Mouse (Mus musculus): ENCODE results near the gene Apoc4. TPM values are rescaled to one million over a fixed set of nuclear protein-coding genes. Genes with fewer than 3 reads are reported as not detected.

Gene Apoc4
- polyA plus RNA-seq, 1 experiment from 2014 or later = 0.09 TPM

DNA sequence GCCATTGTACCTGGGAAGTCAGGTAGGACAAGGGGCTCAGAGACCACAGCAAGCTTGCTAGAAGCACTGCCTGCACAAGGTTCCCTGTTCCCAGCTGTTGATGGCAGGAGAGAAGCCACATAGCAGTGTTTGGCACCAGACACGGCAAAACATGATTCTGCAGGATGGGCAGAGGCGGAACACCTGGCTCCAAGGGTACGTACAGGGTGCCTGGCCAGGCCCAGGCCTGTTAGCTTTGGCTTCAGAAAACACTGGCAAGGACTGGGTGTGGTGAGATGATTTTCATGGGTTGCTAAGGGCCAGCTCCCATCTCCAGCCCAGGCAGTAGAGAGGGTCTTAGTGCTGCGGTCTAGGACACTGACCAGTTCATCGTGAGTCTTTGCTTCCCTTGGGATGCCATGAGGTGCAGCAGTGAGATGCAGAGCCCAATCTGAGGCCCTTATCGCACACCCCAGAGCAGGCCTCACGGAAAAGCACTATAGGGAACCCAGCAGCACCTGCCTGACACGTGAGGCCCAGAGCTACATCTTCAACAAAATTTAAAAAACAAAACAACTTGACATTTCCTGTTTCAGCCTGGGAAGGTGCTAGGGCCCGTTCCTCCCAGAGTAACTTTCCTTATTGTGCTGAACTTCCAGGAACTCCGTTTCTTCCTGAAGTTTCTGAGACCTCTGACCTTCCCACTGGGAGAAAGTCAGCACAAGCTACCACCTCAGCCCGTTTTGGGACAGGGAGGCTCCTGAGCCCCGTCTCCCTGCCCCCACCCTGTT is 19.2 kb upstream of the Apoc4 start:
- POLR2A ChIA-PET = interaction anchor here (0.5 to 3.7 kb wide), 5 partner anchors 10 to 192 kb away, joined by 3 to 16 read pairs (median 4); partner anchors contain the start of genes Bloc1s3 and Trappc6a
- CTCF ChIA-PET = interaction anchor here (0.7 to 10.2 kb wide), 9 partner anchors 11 to 138 kb away, joined by 3 to 120 read pairs (median 5); partner anchors contain the start of genes Apoc2, Clptm1 and Ppp1r37
- H3K27me3 ChIP-seq = no peaks in the 10 kb centered on the region
- ATAC-seq (no peak), DNase-seq (ENCODE audit: low read depth, low spot score) (no peak)
- in situ Hi-C loops (cut with MboI; ENCODE audit: low pct_unique_long_range_greater_than_20kb) = no loop called here
- no peak for TF ChIP-seq CTCF (IDR thresholded peaks at IDR 0.05)

DNA sequence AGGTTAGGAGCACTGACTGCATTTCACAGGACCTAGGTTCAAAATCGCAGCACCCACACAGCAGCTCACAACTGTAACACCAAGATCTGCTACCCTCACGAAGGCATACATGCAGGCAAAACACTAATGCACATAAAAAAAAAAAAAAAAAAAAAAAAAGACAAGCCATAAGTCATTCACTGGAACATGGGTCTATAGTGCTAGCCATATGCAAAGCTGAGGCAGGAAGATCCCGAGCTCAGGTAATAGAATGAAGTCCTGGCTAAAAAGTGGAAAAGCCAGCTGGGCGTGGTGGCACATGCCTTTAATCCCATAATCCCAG is 18.5 kb upstream of the Apoc4 start:
- ATAC-seq (no peak), DNase-seq (ENCODE audit: low read depth, low spot score) (no peak)
- CTCF ChIA-PET = interaction anchor here (1.0 to 10.2 kb wide), 7 partner anchors 12 to 190 kb away, joined by 3 to 120 read pairs (median 5); partner anchors contain the start of genes Apoc2 and Clptm1
- H3K27me3 ChIP-seq = no peaks in the 10 kb centered on the region
- TF ChIP-seq CTCF (IDR thresholded peaks at IDR 0.05) = no peak
- POLR2A ChIA-PET = interaction anchor here (0.5 to 3.7 kb wide), 4 partner anchors 8 to 31 kb away, joined by 4 to 16 read pairs (median 4); no protein-coding TSS in a partner anchor
- in situ Hi-C loops (cut with MboI; ENCODE audit: low pct_unique_long_range_greater_than_20kb) = no loop called here

DNA sequence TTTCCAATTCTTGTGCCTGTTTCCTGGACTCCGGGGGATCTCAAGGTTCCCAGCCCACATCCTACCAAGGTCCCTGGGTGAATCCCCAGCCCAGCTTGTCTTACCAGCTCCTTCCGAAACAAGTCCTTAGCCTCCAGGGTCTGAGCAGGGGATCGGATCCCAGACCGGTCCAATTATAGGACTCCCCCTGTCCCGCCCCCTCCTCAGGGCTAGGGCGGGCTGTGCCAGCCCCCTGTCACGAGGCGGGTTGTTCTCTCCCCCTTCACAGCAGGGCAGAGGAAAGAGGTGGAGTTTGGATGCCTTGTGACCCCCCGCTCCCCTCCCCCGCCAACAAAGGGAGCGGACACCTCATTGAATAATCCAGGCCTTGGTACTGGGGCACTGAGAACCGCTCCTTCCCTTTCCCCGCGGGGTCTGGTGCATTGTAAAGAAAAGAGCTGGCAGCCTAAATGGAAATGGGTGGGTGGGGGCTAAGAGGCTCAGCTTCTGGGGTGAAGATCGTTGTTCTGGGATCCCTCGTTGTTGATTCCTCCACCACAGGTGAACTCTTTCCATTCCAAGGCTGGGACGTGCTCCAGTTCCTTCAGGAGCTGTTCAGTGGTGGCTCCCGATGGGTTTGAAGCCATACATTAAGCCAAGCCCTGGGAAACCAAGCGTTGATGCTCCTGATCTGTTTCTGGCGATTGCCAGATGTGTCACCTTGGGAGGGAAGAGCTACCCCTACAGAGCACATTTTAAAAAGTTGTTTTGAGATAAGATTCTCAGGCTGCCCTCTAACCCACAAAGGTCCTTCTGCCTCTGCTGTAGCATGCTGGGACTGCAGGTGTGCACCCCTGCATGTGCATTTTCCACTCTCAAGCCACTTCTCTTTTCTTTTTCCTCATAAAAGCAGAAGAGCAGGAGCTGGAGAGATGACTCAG is 17.9 kb upstream of the Apoc4 start, which contains the start of gene Apoe:
Apoe (minus strand) TSS at position 282 of the 920 bp plus-strand sequence.
- CTCF ChIA-PET = interaction anchor here (1.0 to 10.2 kb wide), 3 partner anchors 21 to 191 kb away, joined by 3 to 120 read pairs (median 6); partner anchors contain the start of genes Apoc2 and Clptm1
- in situ Hi-C loops (cut with MboI; ENCODE audit: low pct_unique_long_range_greater_than_20kb) = no loop called here
- TF ChIP-seq CTCF (IDR thresholded peaks at IDR 0.05) = no peak
- H3K27me3 ChIP-seq = no peaks in the 10 kb centered on the region
- no peak for DNase-seq (ENCODE audit: low read depth, low spot score)
- no peak for ATAC-seq
- POLR2A ChIA-PET = interaction anchor here (0.5 to 3.7 kb wide), 5 partner anchors 8 to 30 kb away, joined by 3 to 16 read pairs (median 4); no protein-coding TSS in a partner anchor

DNA sequence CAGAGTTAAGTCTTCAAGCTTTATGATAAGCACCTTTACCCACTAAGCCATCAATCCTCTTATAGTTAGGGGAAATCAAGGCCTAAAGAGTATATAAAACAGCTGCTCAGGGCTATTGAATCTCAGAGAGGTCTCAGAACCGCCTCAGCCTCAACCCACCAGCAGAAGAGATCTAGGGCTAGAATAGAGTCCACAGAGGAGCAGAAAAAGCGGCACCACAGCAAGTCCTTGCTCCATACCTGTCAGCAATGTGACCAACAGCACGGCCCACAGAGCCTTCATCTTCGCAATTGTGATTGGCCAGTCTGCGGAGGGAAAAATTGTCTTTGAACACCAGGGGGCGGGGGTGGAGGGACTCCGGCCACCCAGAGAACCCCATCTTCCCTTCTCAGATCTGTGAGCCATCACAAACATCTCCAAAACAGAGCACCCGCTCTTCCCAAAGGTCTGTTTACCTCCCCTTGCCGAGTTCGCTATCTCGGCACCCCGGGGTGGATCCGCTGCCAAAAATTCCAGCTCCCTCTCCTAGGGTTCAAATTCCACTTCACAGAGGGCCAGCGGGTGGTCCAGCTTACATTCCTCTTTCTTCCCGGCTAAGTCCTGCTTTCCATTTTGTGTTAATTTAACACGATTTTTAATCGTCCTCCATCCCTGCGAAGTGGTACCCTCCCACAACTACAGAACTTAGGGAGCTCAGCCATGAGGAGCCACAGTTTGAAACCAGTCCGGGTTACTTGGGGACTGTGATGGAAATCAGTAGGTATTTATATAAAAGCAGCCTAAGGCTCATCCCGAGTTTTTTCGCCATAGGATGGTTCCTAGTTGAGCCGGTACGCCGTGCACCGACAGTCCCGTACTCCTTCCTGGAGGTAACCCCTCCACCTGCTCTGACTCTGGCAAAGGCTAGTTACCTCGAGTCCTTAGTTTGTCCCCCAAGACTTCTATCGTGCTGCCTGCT is 16.9 kb upstream of the Apoc4 start:
- in situ Hi-C loops (cut with MboI; ENCODE audit: low pct_unique_long_range_greater_than_20kb) = no loop called here
- no peaks in the 10 kb centered on the region for H3K27me3 ChIP-seq
- DNase-seq (ENCODE audit: low read depth, low spot score) = no peak
- no peak for TF ChIP-seq CTCF (IDR thresholded peaks at IDR 0.05)
- ChIA-PET CTCF (interaction anchor here (1.0 to 10.2 kb wide), 4 partner anchors 15 to 35 kb away, joined by 3 to 120 read pairs (median 3); partner anchors contain the start of gene Clptm1), POLR2A (interaction anchor here (0.5 kb wide), 1 partner anchor 7 kb away, joined by 3 read pairs; no protein-coding TSS in a partner anchor)
- ATAC-seq = no peak

DNA sequence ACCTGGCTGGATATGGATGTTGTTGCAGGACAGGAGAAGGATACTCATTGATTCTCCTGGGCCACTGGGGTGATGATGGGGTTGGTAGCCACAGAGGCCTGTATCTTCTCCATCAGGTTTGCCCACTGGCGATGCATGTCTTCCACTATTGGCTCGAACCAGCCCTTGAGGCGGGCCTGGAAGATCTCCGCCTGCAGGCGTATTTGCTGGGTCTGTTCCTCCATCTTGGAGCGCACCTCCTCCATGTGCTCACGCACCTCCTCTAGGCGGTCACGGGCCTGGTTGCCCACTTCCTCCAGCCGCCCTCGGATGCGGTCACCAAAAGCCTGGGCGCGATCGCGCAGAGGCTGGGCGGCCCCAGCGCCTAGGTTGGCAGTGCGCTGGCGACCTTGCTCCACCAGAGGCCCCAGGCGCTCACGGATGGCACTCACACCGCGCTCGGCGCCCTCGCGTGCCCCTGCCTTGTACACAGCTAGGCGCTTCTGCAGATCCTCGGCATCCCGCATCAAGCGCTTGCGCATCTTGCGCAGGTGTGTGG is 15.1 kb upstream of the Apoc4 start:
- CTCF ChIA-PET = interaction anchor here (10.2 kb wide), 1 partner anchor 29 kb away, joined by 120 read pairs; the partner anchor contains the start of gene Clptm1
- no peak for TF ChIP-seq CTCF (IDR thresholded peaks at IDR 0.05)
- in situ Hi-C loops (cut with MboI; ENCODE audit: low pct_unique_long_range_greater_than_20kb) = no loop called here
- POLR2A ChIA-PET = no interaction called here
- DNase-seq (ENCODE audit: low read depth, low spot score) (no peak), ATAC-seq (no peak)
- H3K27me3 ChIP-seq = no peaks in the 10 kb centered on the region

DNA sequence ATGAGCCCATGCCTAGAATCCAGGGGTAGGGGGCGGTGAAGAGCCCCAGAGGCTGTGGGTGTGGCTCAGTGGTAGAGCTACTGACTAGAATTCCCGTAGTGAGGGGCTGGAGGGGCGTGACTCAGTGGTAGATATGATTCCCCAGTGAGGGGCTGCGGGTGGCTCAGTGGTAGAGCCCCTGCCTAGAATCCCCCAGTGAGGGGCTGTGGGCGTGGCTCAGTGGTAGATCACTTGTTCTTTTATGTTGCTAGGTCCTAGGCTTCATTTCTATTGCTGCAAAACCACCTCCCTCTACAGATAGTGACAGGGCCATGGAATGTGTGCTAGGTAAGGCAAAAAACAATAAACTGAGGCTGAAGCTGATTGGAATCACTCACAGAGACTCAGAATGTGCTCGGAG is 14.6 kb upstream of the Apoc4 start:
- ChIA-PET POLR2A (interaction anchor here (1.3 kb wide), 1 partner anchor 19 kb away, joined by 4 read pairs; the partner anchor contains the start of gene Tomm40), CTCF (interaction anchor here (3.8 to 10.2 kb wide), 2 partner anchors 27 to 28 kb away, joined by 22 to 120 read pairs; partner anchors contain the start of gene Clptm1)
- in situ Hi-C loops (cut with MboI; ENCODE audit: low pct_unique_long_range_greater_than_20kb) = no loop called here

DNA sequence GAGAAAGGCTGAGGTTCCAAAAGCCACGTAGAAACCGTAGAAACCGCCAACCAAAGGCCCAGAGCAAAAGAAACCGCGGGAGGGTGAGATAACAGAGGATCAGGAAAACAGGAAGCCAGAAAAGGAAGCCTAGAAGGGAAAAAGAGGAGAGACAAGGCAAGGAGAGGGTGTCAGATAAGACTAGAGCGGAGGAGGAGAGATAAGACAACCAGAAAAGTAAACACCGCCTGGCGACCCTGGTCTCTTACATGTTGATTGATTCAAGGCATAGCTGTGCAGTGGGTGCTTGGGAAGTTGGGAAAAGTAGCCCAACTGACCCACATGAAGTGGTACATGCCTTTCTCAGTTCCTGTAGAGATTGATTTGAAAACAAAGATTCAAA is 13.9 kb upstream of the Apoc4 start:
- TF ChIP-seq CTCF (IDR thresholded peaks at IDR 0.05) = no peak
- no peaks in the 10 kb centered on the region for H3K27me3 ChIP-seq
- in situ Hi-C loops (cut with MboI; ENCODE audit: low pct_unique_long_range_greater_than_20kb) = no loop called here
- ATAC-seq = no peak
- no peak for DNase-seq (ENCODE audit: low read depth, low spot score)
- ChIA-PET CTCF (interaction anchor here (3.8 kb wide), 1 partner anchor 26 kb away, joined by 22 read pairs; no protein-coding TSS in a partner anchor), POLR2A (interaction anchor here (1.3 kb wide), 1 partner anchor 20 kb away, joined by 4 read pairs; the partner anchor contains the start of gene Tomm40)

More for the DNA sequence above, 14.6 kb upstream of the Apoc4 start:
- DNase-seq (ENCODE audit: low read depth, low spot score) (no peak), ATAC-seq (no peak)
- no peak for TF ChIP-seq CTCF (IDR thresholded peaks at IDR 0.05)
- no peaks in the 10 kb centered on the region for H3K27me3 ChIP-seq

DNA sequence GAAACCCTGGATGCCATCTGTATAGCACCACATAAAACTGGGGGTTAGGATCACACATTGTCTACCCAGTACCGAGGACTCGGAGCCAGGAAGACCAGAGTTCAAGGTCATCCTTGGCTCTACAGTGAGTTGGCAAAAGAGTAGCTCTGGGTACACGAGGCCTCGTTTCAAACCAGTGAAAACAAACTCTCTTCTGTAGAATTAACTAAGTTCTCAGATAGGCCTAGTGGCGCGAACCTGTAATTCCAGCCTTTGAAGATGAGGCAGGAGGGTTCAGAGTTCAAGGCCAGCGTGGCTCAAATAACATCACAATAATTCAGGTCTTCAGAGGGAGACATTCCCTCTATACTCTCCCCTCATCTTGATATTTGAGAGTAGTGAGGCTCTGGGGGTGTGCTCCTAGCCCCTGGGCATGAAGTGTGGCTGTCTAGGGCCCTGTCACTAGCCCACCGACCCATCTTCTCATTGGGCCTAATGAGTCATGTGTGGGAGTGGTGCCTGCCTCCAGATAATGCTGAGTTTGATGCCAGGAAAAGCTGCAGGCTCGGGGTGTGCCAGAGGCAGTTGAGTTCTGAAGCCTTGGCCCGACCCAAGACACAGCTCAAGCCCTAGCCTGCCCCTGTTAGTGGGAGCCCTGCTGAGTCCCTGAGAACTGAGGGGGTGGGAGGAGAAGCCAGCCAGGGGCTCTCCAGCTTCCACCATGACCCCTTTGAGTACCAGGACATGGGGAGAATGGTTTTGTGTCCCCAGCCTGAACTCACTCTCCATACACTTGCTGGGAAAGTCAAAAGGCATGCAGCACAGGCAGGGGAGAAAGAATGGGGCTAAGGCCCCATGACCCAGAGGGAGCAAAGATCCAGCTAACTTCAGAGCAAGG is 13.3 kb upstream of the Apoc4 start:
- POLR2A ChIA-PET = interaction anchor here (1.0 to 1.3 kb wide), 2 partner anchors 20 to 25 kb away, joined by 3 to 4 read pairs; partner anchors contain the start of gene Tomm40
- DNase-seq (ENCODE audit: low read depth, low spot score) (no peak), ATAC-seq (no peak)
- H3K27me3 ChIP-seq = no peaks in the 10 kb centered on the region
- in situ Hi-C loops (cut with MboI; ENCODE audit: low pct_unique_long_range_greater_than_20kb) = no loop called here
- CTCF ChIA-PET = interaction anchor here (3.8 kb wide), 1 partner anchor 25 kb away, joined by 22 read pairs; no protein-coding TSS in a partner anchor
- no peak for TF ChIP-seq CTCF (IDR thresholded peaks at IDR 0.05)

Data from Patski (cell line).